Mouse (Mus musculus) liver, embryonic 14.5 days (tissue): ENCODE measurements around the gene Kdm2a.

ENCODE experiments used
- CTCF ChIP-seq: IDR thresholded peaks from 2 replicates; pipeline ENCODE4 v1.5.1; 2016; ENCODE audit warnings: antibody characterized with exemption, low read depth, control low read depth
- EP300 ChIP-seq: IDR thresholded peaks from 2 replicates; pipeline ENCODE4 v1.6.1; 2016; ENCODE audit warnings: antibody characterized with exemption, low read depth

- no peak for TF ChIP-seq CTCF
- no peak for TF ChIP-seq EP300
Measured at GRCm38 (mm10) chr19:4296611-4297010, 101.5 kb downstream of the Kdm2a start.
